Mouse (Mus musculus) heart, adult 18-20 months (tissue): ENCODE data around the gene Scgb2b12. TPM values are rescaled to one million over a fixed set of nuclear protein-coding genes. Genes with fewer than 3 reads are reported as not detected.
"Not testable (repeated sequence)": the region's sequence is repeated elsewhere in the genome, so short reads cannot be mapped to it uniquely, and the experiment has no call there.

Source experiments
- DNase-seq, 2 experiments: peaks; one replicate each; pipeline ENCODE4 v3.0.0; 2021 to 2022; ENCODE audit warnings: mixed read lengths in 1 of 2
- long read RNA-seq, 2 experiments: library from polyadenylated mRNA; stranded (forward); transcript quantifications; one replicate each; pipeline ENCODE4 v2.0.0; 2021
- total RNA-seq, 2 experiments: library from RNA; stranded (reverse); gene quantifications; 2 replicates each; pipeline ENCODE4 v1.2.3; 2021

The Scgb2b12 gene
- total RNA-seq: not detected
- long read RNA-seq, experiment 1: 0 reads
- long read RNA-seq, experiment 2: 0 reads

DNA sequence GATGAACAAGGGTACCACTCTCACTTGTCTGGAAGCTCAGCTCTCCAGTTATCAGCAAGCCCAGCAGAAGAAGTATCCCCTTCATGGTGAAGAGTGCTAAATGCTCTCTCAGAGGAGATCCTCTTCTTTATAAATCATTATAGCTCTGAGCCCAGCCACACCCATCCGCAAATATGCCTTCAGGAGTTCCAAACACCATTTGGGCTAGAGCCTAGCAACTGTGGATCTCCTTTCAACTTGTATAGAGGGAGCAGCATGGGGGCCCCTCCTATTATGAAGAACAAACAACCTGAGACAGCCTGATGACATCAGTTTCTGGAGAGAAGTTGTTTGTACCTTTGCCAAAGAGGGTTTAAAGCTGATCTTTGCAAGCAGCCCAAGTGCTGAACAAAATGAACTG lies at the start of gene Scgb2b12:
Gene Scgb2b12, minus strand, starts transcription at position 101 of the 400 bp plus-strand sequence.
- not testable (repeated sequence) for DNase-seq

DNA sequence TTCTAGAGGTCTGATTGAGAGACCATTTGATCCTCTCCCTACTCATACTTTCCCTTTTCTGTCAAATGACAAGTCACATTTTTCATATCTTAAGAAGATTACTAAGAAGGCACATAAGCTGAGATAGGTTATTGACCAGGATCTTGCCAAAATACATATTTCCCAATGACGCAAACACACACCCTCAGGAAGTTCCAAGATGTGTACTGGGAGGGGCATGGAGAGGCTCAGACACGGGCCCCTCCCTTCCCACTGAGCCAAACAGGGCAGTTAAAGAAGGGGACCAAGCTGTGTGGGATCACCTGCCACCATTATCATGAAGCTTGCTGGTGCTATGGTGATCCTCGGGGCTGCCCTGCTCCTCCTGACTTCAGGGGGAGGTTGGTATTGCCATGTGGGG lies 6.8 kb upstream of the Scgb2b12 start, which contains the start of gene Scgb1b12:
Gene Scgb1b12, plus strand, starts transcription at position 301 of the 400 bp plus-strand sequence.
- DNase-seq: not testable (repeated sequence)

Other genes with a start within 250 kb of the Scgb2b12 start
- not detected for gene Scgb1b10, start 226.4 kb downstream of the Scgb2b12 start, total RNA-seq
- not detected for gene Scgb2b11, start 116.1 kb downstream of the Scgb2b12 start, total RNA-seq
- not detected for gene Scgb1b11, start 104.4 kb downstream of the Scgb2b12 start, total RNA-seq
- not detected for gene Scgb1b12, start 6.9 kb upstream of the Scgb2b12 start, total RNA-seq
- gene Scgb1b29, start 114.3 kb upstream of the Scgb2b12 start, total RNA-seq: not detected